Mouse (Mus musculus): ENCODE data around the gene Sumo3. TPM values are rescaled to one million over a fixed set of nuclear protein-coding genes. Genes with fewer than 3 reads are reported as not detected.

The Sumo3 gene
- total RNA-seq, 2 experiments from 2014 or later, result 44.5 to 47.4 TPM

GRCm38 (mm10) chr10:77588036-77588435, 17.9 kb upstream of the Sumo3 start:
- no peak for DNase-seq (ENCODE audit: low spot score)

DNA sequence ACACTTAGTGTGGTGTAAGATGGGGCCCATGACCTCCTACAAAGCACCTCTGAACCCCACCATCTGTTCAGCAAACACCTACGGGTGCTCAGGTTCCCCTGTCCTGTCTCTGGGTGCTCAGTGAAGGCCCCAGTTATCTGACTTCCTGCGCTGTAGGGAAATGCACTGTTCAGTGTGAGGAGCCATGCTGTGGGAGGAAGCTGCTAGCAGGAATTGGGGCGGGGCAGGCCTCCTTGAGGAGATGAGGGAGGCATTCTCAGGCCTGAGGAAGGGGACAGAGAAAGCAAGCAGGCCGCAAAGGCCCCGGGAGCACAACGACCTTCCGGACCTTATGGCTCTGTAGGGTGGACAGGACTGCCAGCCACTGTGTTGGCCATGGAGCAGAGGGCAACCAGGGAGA, 16.8 kb upstream of the Sumo3 start:
- DNase-seq (ENCODE audit: low spot score), result no peak

GRCm38 (mm10) chr10:77589749-77590148, 16.1 kb upstream of the Sumo3 start:
- DNase-seq (ENCODE audit: low spot score), result no peak

DNA sequence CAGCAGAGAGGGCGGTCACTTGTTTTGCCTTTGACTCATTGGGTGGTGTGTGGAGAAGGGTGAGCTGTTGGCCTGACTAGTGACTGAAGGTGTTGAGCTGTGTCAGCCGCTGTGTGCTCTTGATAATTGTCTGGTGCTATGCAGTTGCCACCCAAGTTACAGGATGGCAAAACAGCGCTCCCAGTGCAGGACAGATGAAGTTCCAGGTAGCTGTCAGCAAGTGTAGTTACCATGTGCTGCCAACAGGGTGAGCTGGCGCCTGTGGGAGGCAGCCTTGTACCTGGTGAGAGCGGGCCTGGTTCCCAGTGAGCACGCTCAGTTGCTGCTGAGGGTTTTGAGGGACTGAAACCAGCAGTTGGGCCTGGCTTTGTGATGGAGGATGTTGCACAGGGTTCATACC, 15.1 kb upstream of the Sumo3 start:
- DNase-seq (ENCODE audit: low spot score), result peak; percentile 45

DNA sequence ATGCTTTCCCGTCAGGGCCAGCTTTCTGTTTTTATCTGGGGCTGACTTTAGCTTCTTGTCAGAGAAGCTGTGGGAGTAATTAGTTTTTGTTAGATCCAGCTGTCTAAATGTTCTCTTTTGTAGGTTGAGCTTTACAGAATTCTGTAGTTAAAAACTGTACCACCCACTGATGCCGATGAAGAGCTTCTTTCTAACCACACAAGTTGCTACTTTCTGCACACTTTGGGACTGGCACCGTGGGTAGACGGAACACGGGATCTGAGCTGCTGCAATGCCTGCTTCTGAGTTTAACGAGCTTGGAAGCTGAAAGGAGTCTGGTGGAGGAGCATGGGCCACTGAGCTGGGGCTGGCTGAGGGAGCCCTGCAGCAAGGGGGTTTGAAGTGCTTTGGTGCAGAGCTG, 14.4 kb upstream of the Sumo3 start:
- no peak for DNase-seq (ENCODE audit: low spot score)

GRCm38 (mm10) chr10:77596060-77596459, 9.8 kb upstream of the Sumo3 start:
- no peak for DNase-seq (ENCODE audit: low spot score)

- DNase-seq (ENCODE audit: low spot score), result no peak
These were observed 2.9 kb upstream of the Sumo3 start for GRCm38 (mm10) chr10:77603021-77603420.

GRCm38 (mm10) chr10:77604111-77604510, 1.8 kb upstream of the Sumo3 start:
- no peak for DNase-seq (ENCODE audit: low spot score)

- no peak for DNase-seq (ENCODE audit: low spot score)
These were observed 939 bp upstream of the Sumo3 start for GRCm38 (mm10) chr10:77604958-77605357.

DNA sequence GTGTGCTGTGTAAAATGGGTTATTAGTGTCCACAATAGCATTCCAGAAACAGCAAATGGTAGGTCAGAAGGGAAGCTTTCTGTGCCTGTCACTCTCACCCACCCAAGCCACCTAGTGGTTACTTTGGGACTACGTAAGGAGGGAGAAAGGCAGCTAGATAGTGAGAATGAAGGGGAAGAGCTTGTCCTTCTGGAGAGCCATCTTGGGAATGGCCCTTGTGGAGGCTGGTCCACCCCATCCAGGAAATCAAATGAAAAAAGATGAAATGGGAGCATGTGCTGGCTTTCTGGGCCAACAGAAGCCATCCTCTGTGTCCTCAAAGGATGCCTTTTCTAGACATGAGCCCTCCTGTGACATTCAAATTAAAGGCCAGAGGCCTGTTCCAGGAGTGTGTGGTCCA, 529 bp upstream of the Sumo3 start:
- no peak for DNase-seq (ENCODE audit: low spot score)

- no peak for DNase-seq (ENCODE audit: low spot score)
These were observed 958 bp downstream of the Sumo3 start for GRCm38 (mm10) chr10:77606855-77607254.

GRCm38 (mm10) chr10:77607441-77607840, 1.5 kb downstream of the Sumo3 start:
- DNase-seq (ENCODE audit: low spot score), result no peak

- no peak for DNase-seq (ENCODE audit: low spot score)
These were observed 2.7 kb downstream of the Sumo3 start for GRCm38 (mm10) chr10:77608589-77608988.

- no peak for DNase-seq (ENCODE audit: low spot score)
These were observed 4.5 kb downstream of the Sumo3 start for GRCm38 (mm10) chr10:77610221-77610961.

DNA sequence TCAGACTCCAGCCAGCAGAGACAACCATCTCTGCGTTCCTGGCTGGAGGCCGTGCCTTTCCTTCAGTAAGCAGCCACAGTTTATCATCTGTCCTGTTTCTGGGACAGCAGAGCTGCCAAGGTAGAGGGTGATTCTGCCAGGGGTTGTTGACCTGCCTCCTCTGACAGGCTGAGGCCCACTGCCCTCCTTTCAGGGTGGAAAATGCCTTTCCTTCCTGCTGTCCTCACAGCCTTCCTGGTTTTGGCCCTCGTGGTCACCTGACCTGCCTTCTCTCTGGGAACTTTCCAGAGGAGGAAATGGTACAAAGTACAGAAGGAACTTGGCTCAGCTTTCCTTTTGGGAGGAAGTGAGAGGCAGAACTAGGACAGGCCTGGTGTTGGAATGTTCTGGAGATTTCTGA, 7.5 kb downstream of the Sumo3 start:
- DNase-seq (ENCODE audit: low spot score), result peak; percentile 79

- DNase-seq (ENCODE audit: low spot score), result no peak
These were observed 9.8 kb downstream of the Sumo3 start for GRCm38 (mm10) chr10:77615647-77616046.

GRCm38 (mm10) chr10:77616166-77616565, 10.3 kb downstream of the Sumo3 start:
- no peak for DNase-seq (ENCODE audit: low spot score)

- no peak for DNase-seq (ENCODE audit: low spot score)
These were observed 11.0 kb downstream of the Sumo3 start for GRCm38 (mm10) chr10:77616926-77617325.

DNA sequence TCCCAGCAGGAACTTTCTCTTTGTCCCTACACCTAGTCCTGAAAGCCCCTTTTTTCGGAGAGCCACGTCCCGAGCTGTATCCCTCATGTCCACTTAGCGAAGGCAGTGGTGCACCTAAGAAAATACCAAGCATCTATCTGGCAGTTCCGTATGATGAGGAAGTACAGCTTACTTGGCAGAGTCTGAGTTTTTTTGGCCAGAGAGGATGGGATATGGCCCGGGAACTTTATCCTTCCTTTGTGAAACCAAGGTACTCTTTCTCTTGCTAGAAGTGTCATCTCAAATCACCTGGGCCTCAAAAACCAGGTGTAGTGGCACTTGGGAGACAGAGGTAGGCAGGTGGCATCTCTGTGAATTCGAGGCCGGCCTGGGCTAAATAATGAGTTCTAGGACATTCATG, 15.6 kb downstream of the Sumo3 start:
- no peak for DNase-seq (ENCODE audit: low spot score)

DNA sequence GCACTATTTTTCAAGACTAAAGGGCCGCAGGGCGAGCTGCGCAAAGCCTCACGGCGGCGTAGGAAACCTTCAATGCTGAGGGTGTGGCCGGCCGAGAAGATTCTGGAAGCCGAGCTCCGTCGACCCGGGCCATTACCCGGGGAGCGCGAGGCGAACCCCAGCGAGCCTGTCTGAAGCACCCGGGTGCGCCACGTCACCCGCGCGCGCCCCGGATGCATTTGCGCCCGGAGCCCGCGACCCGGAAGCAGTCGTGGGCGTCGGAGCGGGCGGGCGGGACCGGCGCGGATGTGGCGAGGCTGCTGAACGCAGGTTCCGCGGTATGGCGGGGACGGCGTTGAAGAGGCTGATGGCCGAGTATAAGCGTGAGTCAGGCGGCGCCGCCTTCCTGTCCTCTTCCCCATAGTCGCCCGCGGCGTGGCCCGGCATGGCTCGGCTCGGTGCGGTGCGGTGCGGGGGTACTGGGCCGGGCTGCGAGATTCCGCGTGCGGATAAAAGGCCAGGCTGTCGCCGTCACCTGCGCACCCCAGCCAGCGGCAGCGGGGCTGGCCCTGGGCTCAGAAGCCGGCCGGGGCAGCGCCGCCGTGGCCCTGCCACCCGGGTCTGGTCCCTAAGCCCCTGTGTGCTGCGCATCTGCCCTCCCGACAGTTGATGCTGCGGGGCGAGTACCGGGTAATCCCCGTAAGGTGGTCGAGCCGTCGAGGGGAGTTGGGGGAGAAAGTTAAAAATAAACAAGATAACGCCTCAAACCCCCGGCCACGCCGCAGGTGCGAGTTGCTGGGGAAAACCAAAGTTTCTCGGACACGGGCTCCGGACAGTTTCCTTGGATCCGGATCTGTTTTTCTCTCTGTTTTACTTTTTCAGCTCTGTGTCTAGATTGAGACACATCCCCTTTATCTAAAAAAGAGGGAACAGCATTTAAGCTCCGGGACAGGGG, 16.4 kb downstream of the Sumo3 start, which contains the start of gene Ube2g2:
Gene Ube2g2 (plus strand): TSS at position 221 of the 934 bp plus-strand sequence.
- peak; percentile 92 for DNase-seq (ENCODE audit: low spot score)

DNA sequence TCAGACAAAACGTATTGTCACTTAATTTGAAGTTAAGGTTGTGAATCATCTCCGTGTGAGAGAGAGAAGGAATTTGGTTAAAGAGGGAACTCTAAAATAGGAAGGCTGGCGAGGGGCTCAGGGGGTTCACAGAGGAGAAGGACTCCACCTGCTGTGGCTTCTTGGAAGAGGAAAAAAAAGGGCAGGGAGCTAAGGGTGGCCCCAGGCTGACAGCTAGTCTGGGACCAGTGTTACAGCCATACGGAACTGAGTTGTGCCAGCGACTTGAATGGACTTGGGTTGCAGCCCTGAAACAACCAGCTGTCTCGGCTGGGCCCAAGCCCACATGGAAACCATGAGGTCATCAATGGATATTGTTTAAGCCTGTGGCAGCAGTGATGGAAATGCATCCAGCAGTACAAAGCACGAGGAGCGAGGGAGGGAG, 17.2 kb downstream of the Sumo3 start:
- peak; percentile 83 for DNase-seq (ENCODE audit: low spot score)

- no peak for DNase-seq (ENCODE audit: low spot score)
These were observed 17.9 kb downstream of the Sumo3 start for GRCm38 (mm10) chr10:77623639-77624400.
